9 mouse cellular contexts compared by ENCODE assay signal in the genomic region with DNA sequence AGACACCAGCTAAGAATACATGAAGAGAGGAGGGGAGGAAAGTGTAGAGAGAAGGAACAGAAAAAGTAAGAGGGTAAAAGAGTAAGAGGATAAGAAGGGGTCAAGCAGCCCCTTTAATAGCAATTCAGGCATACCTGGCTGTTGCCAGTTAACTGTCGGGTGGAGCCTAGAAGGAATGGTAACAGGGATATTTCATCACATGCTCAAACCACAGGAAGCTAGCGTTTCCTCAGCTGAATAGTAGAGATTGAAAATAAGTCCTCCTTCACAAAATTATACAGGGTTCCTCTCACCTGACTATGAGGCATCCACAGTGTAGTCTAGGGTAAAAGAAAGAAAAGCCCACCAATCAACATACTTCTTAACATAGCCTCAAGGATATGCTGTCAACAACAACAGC.
"Had no signal": no experiment of that assay in that cellular context is flagged by ENCODE, and none has a peak within 500 bp of the region (broad histone marks: within the 10 kb centered on the region; RNA-seq: fewer than 3 reads in every experiment).

No protein-coding gene starts in this region.

- DNase-seq: lung, adult 18-20 months; lung, embryonic 14.5 days; lung, postnatal 14 days; lung, postnatal 36 days; right cerebral cortex, postnatal 14 days; thymus, adult 2 months; thymus, postnatal 25 days; thymus, postnatal 4 days had no signal

- ATAC-seq: midbrain, embryonic 15.5 days had no signal
